Mouse (Mus musculus): ENCODE data around the gene Ush2a. TPM values are rescaled to one million over a fixed set of nuclear protein-coding genes. Genes with fewer than 3 reads are reported as not detected.

Ush2a gene
- polyA plus RNA-seq, 1 experiment from 2014 or later: not detected

DNA sequence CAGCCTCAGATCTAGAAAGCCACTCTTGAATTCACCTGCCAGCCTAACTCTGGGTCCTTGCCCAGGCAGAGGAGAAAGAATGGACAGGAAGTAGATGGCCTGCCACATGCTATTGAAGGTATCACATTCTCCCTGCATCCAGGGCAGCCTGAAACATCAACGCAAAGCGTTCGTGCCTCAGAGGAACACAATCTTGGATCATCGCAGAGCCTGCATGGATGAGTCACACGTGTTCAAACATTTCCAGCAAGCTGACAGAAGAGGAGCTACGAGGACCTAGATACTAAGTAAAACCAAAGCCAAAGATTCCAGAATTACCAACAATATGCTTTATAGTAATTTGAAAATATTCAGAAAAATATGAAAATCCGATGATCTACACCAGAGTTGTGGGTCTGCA is 4.3 kb upstream of the Ush2a start:
- Histone ChIP-seq H3K27ac (ENCODE audit: low read depth) (no peak overlapping the region), H3K27me3 (ENCODE audit: insufficient read depth, low read length) (no peaks in the 10 kb centered on the region), H3K4me1 (ENCODE audit: insufficient read depth) (no peaks in the 10 kb centered on the region), H3K4me3 (ENCODE audit: low read depth, low read length) (no peak overlapping the region), H3K36me3 (replicated peaks; ENCODE audit: insufficient read depth, low read length) (no peaks in the 10 kb centered on the region), H3K4me2 (ENCODE audit: low read depth, low read length) (no peak overlapping the region), H3K9ac (replicated peaks) (no peak overlapping the region), H3K9me3 (ENCODE audit: low read length) (no peaks in the 10 kb centered on the region)
- no peak for TF ChIP-seq CTCF (IDR thresholded peaks at IDR 0.05; ENCODE audit: low read depth)
- DNase-seq: no peak
- ATAC-seq: no peak
- 81% methylated on average over 7 of the region's 7 CpGs for WGBS (ENCODE audit: insufficient replicate concordance)

DNA sequence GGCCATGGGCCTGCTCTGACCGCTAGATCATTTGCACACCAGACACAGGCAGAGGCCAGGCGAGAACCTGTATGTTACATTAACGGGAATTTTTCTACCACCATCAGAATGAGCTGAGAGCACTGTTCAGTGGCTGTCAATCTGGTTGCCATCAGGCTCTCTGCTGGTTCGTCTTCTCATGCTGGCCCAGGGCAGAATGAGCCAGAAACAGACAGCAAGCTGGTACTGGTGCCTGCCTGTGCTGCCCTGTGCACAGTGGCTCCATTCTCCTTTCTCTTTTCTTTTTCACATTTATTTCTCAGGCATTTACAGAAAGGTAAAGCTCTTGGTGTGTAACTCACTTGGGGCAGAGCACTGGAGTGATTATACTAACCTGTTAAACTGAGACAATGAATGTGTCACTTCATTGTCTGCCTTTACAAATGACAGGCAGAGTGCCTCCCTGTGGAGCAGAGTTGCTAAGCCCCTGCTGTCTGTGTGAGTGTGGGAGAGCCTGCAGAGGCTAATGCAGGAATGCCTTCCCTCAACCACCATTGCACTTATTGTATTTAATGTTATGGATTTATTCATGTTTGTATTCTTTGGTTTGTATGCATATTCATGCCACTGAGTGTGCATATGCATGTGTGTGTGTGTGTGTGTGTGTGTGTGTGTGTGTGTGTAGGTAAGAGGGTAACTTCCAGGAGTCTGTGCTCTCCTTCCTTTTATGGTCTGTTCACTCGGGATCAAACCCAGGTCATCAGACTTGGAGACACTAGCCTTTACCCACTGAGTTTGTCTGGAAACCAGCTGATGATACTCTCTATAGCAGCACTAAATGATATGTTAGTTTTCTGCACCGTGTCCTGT is 1.3 kb upstream of the Ush2a start:
- Histone ChIP-seq H3K4me3 (ENCODE audit: low read depth, low read length) (no peak overlapping the region), H3K4me1 (ENCODE audit: insufficient read depth) (no peaks in the 10 kb centered on the region), H3K9ac (replicated peaks) (no peak overlapping the region), H3K27me3 (ENCODE audit: insufficient read depth, low read length) (no peaks in the 10 kb centered on the region), H3K9me3 (ENCODE audit: low read length) (no peaks in the 10 kb centered on the region), H3K4me2 (ENCODE audit: low read depth, low read length) (no peak overlapping the region), H3K27ac (ENCODE audit: low read depth) (no peak overlapping the region), H3K36me3 (replicated peaks; ENCODE audit: insufficient read depth, low read length) (no peaks in the 10 kb centered on the region)
- ATAC-seq (no peak), DNase-seq (no peak)
- TF ChIP-seq CTCF (IDR thresholded peaks at IDR 0.05; ENCODE audit: low read depth) (no peak), EP300 (IDR thresholded peaks at IDR 0.05; ENCODE audit: low read depth) (no peak)
- WGBS (ENCODE audit: insufficient replicate concordance): 65% methylated on average over 6 of the region's 6 CpGs

DNA sequence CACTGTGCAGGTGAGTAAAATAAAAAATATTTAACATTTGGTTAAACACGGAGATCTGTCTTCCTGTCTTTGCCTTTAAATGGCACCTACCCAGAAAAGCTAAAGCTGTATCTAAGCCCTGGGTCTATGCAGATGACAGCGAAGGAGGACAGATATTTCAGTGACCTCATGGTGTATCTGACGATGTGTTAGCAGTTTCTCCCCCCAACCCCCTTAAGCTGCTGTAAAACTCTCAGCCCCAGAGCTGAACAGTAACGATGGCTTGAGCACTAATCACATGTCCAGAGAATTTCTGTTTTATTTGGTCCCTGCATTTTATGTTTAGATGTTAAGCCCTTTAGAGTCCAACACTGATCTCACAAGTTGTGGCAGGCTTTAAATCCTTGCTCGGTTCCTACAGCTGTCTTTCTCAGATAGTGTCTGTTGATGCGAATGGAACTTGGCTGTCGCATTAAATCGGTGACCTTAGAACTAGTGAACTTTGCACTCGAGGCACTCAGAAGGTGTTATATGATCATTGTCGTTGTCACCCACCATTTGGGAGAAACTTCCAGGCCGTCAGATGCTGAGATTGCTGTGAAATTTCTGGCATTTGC is 5.4 kb downstream of the Ush2a start:
- no peak overlapping the region for H3K4me2 ChIP-seq (ENCODE audit: low read depth, low read length)
- no peaks in the 10 kb centered on the region for H3K27me3 ChIP-seq (ENCODE audit: insufficient read depth, low read length)
- TF ChIP-seq EP300 (IDR thresholded peaks at IDR 0.05; ENCODE audit: low read depth) (no peak), CTCF (IDR thresholded peaks at IDR 0.05; ENCODE audit: low read depth) (no peak)
- 74% methylated on average over 11 of the region's 11 CpGs for WGBS (ENCODE audit: insufficient replicate concordance)
- H3K9ac ChIP-seq (replicated peaks): no peak overlapping the region
- H3K4me1 ChIP-seq (ENCODE audit: insufficient read depth): no peaks in the 10 kb centered on the region
- H3K36me3 ChIP-seq (replicated peaks; ENCODE audit: insufficient read depth, low read length): no peaks in the 10 kb centered on the region
- no peak overlapping the region for H3K27ac ChIP-seq (ENCODE audit: low read depth)
- ATAC-seq (no peak), DNase-seq (no peak)
- no peaks in the 10 kb centered on the region for H3K9me3 ChIP-seq (ENCODE audit: low read length)
- H3K4me3 ChIP-seq (ENCODE audit: low read depth, low read length): no peak overlapping the region

DNA sequence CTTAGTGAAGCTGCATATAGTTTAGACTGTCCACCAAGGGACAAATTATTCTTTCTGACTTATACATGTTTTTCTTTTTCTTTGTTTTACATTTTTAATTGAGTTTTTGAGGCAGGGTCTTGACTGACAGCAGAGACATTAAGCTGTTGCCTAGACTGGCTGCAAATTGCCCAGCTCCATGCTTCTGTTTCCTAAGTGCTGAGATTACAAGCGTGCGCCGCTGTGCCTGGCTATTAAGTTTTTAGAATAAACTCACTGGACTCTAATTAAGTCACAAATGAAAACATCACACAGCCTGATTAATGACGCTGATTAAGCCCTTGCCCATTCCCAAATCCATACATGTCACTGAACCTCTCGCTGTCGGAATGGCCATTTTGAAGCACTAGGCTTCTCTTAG is 7.2 kb downstream of the Ush2a start:
- H3K27me3 ChIP-seq (ENCODE audit: insufficient read depth, low read length): no peaks in the 10 kb centered on the region
- TF ChIP-seq CTCF (IDR thresholded peaks at IDR 0.05; ENCODE audit: low read depth) (no peak), EP300 (IDR thresholded peaks at IDR 0.05; ENCODE audit: low read depth) (no peak)
- no peaks in the 10 kb centered on the region for H3K36me3 ChIP-seq (replicated peaks; ENCODE audit: insufficient read depth, low read length)
- no peak overlapping the region for H3K4me3 ChIP-seq (ENCODE audit: low read depth, low read length)
- H3K9me3 ChIP-seq (ENCODE audit: low read length): no peaks in the 10 kb centered on the region
- DNase-seq: no peak
- no peaks in the 10 kb centered on the region for H3K4me1 ChIP-seq (ENCODE audit: insufficient read depth)
- no peak overlapping the region for H3K9ac ChIP-seq (replicated peaks)
- no peak for ATAC-seq
- WGBS (ENCODE audit: insufficient replicate concordance): 79% methylated on average over 6 of the region's 6 CpGs
- no peak overlapping the region for H3K27ac ChIP-seq (ENCODE audit: low read depth)
- H3K4me2 ChIP-seq (ENCODE audit: low read depth, low read length): no peak overlapping the region

DNA sequence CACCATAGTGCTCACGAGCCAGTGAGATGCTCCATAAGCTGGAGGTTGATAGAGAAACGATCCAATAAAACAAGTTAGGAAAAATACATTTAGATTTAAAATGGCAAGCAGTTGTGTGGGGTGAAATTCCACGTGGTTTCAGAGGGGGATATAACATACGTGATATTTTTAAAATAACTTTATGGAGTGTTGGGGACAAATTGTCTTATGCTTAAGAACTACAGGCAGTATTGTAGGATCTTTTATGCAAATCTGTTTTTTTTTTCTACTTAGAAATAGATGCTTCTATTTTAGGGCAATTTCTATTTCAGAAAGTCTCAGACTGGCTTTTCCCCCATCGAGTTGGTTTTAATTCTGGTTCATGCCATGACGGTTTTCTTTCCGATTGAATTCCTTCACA is 51.5 kb downstream of the Ush2a start:
- no peaks in the 10 kb centered on the region for H3K9me3 ChIP-seq (ENCODE audit: low read length)
- DNase-seq (no peak), ATAC-seq (no peak)
- WGBS (ENCODE audit: insufficient replicate concordance): 77% methylated on average over 7 of the region's 7 CpGs
- no peaks in the 10 kb centered on the region for H3K4me1 ChIP-seq (ENCODE audit: insufficient read depth)
- H3K27me3 ChIP-seq (ENCODE audit: insufficient read depth, low read length): no peaks in the 10 kb centered on the region
- H3K36me3 ChIP-seq (replicated peaks; ENCODE audit: insufficient read depth, low read length): no peaks in the 10 kb centered on the region
- TF ChIP-seq CTCF (IDR thresholded peaks at IDR 0.05; ENCODE audit: low read depth) (no peak), EP300 (IDR thresholded peaks at IDR 0.05; ENCODE audit: low read depth) (no peak)
- H3K4me2 ChIP-seq (ENCODE audit: low read depth, low read length): no peak overlapping the region
- no peak overlapping the region for H3K27ac ChIP-seq (ENCODE audit: low read depth)
- H3K9ac ChIP-seq (replicated peaks): no peak overlapping the region
- H3K4me3 ChIP-seq (ENCODE audit: low read depth, low read length): no peak overlapping the region

DNA sequence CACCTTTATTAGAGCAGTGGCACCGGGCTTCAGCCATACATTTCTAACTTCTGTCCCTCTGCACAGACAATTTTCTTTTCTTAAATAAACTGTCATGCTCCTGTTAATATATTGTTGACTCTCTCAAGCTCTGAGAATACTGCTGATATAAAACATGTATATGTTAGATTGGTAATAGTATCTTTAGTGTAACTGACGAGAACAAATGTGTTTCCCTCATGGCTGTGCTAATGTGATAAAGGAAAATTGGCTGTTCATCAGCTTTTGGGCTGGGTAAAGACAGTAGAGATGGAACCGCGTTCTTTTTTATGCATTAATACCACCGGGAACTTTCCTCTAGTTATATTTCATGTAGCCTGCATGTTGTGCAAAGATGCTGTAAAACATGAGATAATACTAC is 54.8 kb downstream of the Ush2a start:
- ATAC-seq: no peak
- DNase-seq: no peak
- TF ChIP-seq CTCF (IDR thresholded peaks at IDR 0.05; ENCODE audit: low read depth) (no peak), EP300 (IDR thresholded peaks at IDR 0.05; ENCODE audit: low read depth) (no peak)

More for the DNA sequence above, 54.8 kb downstream of the Ush2a start:
- no peaks in the 10 kb centered on the region for H3K36me3 ChIP-seq (replicated peaks; ENCODE audit: insufficient read depth, low read length)
- no peak overlapping the region for H3K27ac ChIP-seq (ENCODE audit: low read depth)
- H3K27me3 ChIP-seq (ENCODE audit: insufficient read depth, low read length): no peaks in the 10 kb centered on the region
- no peaks in the 10 kb centered on the region for H3K4me1 ChIP-seq (ENCODE audit: insufficient read depth)
- no peak overlapping the region for H3K4me3 ChIP-seq (ENCODE audit: low read depth, low read length)
- no peak overlapping the region for H3K4me2 ChIP-seq (ENCODE audit: low read depth, low read length)
- H3K9me3 ChIP-seq (ENCODE audit: low read length): no peaks in the 10 kb centered on the region
- 70% methylated on average over 5 of the region's 5 CpGs for WGBS (ENCODE audit: insufficient replicate concordance)
- H3K9ac ChIP-seq (replicated peaks): no peak overlapping the region
